Mouse (Mus musculus) right cerebral cortex, adult 2 months (tissue): ENCODE results near the gene Oas2.
A peak's percentile ranks its signal among the peaks of the same experiment; 100 is the strongest.

ENCODE experiments used
- DNase-seq, 2 experiments: peaks; one replicate each; pipeline ENCODE4 v3.0.0; 2021 to 2022; ENCODE audit warnings: low spot score in 2 of 2

Oas2 gene

GRCm38 (mm10) chr5:120732740-120733139 is 16.9 kb downstream of the Oas2 start:
- DNase-seq: no peak

- DNase-seq: no peak
Observed at GRCm38 (mm10) chr5:120729319-120729718, 20.3 kb downstream of the Oas2 start.

- no peak for DNase-seq
Observed at GRCm38 (mm10) chr5:120725811-120726455, 23.7 kb downstream of the Oas2 start.

GRCm38 (mm10) chr5:120721005-120721404 is 28.6 kb downstream of the Oas2 start:
- DNase-seq: no peak

- DNase-seq: no peak
Observed at GRCm38 (mm10) chr5:120718600-120719378, 30.9 kb downstream of the Oas2 start.

GRCm38 (mm10) chr5:120717136-120717535 is 32.5 kb downstream of the Oas2 start:
- DNase-seq: no peak

GRCm38 (mm10) chr5:120714314-120714713 is 35.3 kb downstream of the Oas2 start:
- DNase-seq: peak; percentile 86 to 87

- peak in 1 of 2 experiments; percentile 53 for DNase-seq
Observed at GRCm38 (mm10) chr5:120712721-120713120, 36.9 kb downstream of the Oas2 start.

GRCm38 (mm10) chr5:120711827-120712226 is 37.8 kb downstream of the Oas2 start, which contains the start of gene Dtx1:
Dtx1 (minus strand) TSS chr5:120711927.
- no peak for DNase-seq

GRCm38 (mm10) chr5:120711416-120711815 is 38.2 kb downstream of the Oas2 start:
- DNase-seq: peak; percentile 82 to 83

- peak in 1 of 2 experiments; percentile 38 for DNase-seq
Observed at GRCm38 (mm10) chr5:120710826-120711248, 38.8 kb downstream of the Oas2 start.

- peak; percentile 48 to 52 for DNase-seq
Observed at GRCm38 (mm10) chr5:120710161-120710825, 39.4 kb downstream of the Oas2 start.

GRCm38 (mm10) chr5:120706976-120707375 is 42.7 kb downstream of the Oas2 start:
- no peak for DNase-seq

- DNase-seq: no peak
Observed at GRCm38 (mm10) chr5:120706541-120706940, 43.1 kb downstream of the Oas2 start.

GRCm38 (mm10) chr5:120704421-120704820 is 45.2 kb downstream of the Oas2 start:
- no peak for DNase-seq

GRCm38 (mm10) chr5:120703660-120704059 is 46.0 kb downstream of the Oas2 start:
- no peak for DNase-seq

GRCm38 (mm10) chr5:120702969-120703368 is 46.7 kb downstream of the Oas2 start:
- no peak for DNase-seq

GRCm38 (mm10) chr5:120702421-120702820 is 47.2 kb downstream of the Oas2 start:
- no peak for DNase-seq

GRCm38 (mm10) chr5:120700996-120701790 is 48.5 kb downstream of the Oas2 start:
- DNase-seq: no peak

- peak in 1 of 2 experiments; percentile 48 for DNase-seq
Observed at GRCm38 (mm10) chr5:120698801-120699391, 50.8 kb downstream of the Oas2 start.

GRCm38 (mm10) chr5:120698181-120698580 is 51.5 kb downstream of the Oas2 start:
- no peak for DNase-seq
